Mouse (Mus musculus) forebrain, embryonic 10.5 days (tissue): ENCODE results near the gene Prx. TPM values are rescaled to one million over a fixed set of nuclear protein-coding genes. Genes with fewer than 3 reads are reported as not detected.
A peak's percentile ranks its signal among the peaks of the same experiment; 100 is the strongest.

Experiments
- DNase-seq: peaks from one replicate; pipeline ENCODE4 v3.0.0-alpha.2; 2017; ENCODE audit warnings: low spot score; ENCODE audit errors: extremely low spot score
- H3K27ac ChIP-seq: fragments of 300-500 bp; sonication (generic); 2 replicates; pipeline ENCODE4 v1.5.1; 2016; ENCODE audit warnings: mild to moderate bottlenecking
- H3K27me3 ChIP-seq: fragments of 300-500 bp; sonication (generic); 2 replicates; pipeline ENCODE4 v1.6.1; 2016; ENCODE audit warnings: mild to moderate bottlenecking; ENCODE audit not compliant: poor library complexity, severe bottlenecking
- H3K36me3 ChIP-seq: fragments of 300-500 bp; sonication (generic); replicated peaks from 2 replicates; pipeline ENCODE4 v1.6.1; 2016; ENCODE audit warnings: mild to moderate bottlenecking, moderate library complexity
- H3K4me1 ChIP-seq: fragments of 300-500 bp; sonication (generic); 2 replicates; pipeline ENCODE4 v1.6.1; 2016
- H3K4me3 ChIP-seq: fragments of 300-500 bp; sonication (generic); 2 replicates; pipeline ENCODE4 v1.5.1; 2016; ENCODE audit warnings: mild to moderate bottlenecking, moderate library complexity
- H3K9me3 ChIP-seq: fragments of 300-500 bp; sonication (generic); 2 replicates; pipeline ENCODE4 v1.6.1; 2016; ENCODE audit warnings: mild to moderate bottlenecking, moderate library complexity
- WGBS: fragments of 180-500 bp; shearing (Covaris S2); methylation state at CpG from one replicate; pipeline ENCODE4 v1.1.7; 2016; 5-methylcytosine and 5-hydroxymethylcytosine counted together
- polyA plus RNA-seq: library from polyadenylated mRNA; unstranded; fragments of >200 nt; fragmentation: Nextera tagmentation; extraction: Ambion mirVana; gene quantifications from 2 replicates; pipeline ENCODE4 v1.2.1, GENCODE M21; 2016

The Prx gene
- polyA plus RNA-seq, 1 experiment from 2014 or later, result 3.1 TPM

DNA sequence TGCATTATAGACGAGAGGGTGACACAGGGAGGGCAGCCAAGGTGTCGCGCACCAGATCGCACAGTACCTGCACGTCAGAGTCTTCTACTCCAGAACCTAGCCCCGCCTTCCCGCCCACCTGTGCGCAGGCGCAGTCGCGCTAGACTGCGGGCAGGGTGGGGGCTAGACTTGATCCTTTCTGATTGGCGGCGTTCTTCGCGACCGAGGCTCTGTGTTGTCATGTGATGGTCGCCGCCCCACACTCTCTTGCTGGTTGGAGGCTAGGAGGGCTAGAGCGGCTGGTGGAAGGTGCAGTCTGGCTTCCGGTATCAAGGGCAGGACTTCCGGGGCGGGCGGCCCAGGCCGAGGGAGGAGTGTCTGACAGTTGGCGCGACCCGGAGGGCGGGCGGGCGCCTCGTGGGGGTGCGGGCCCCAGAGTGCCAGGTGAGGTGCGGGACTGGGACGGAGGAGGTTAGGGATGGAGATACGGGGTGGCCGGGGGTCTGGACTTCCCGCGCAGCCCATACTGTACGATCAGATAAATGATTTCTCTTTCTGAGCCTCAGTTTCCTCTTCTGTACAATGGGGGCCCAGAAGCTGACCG lies 53.9 kb downstream of the Prx start, which contains the start of the genes Pld3 and 2310022A10Rik:
Gene Pld3 (minus strand): TSS at position 288 of the 583 bp plus-strand sequence.
Gene 2310022A10Rik (plus strand): TSS at position 303 of the 583 bp plus-strand sequence.
- WGBS, result under 1% methylated on average over 41 of the region's 41 CpGs
- H3K9me3 ChIP-seq, result no peaks in the 10 kb centered on the region
- peaks cover 19% of the 10 kb centered on the region for H3K36me3 ChIP-seq
- DNase-seq, result peak; percentile 98
- peaks cover 28% of the 10 kb centered on the region for H3K4me1 ChIP-seq
- peak within 1 kb of the TSS; percentile 82 for H3K4me3 ChIP-seq
- no peaks in the 10 kb centered on the region for H3K27me3 ChIP-seq
- peak within 1 kb of the TSS; percentile 85 for H3K27ac ChIP-seq

GRCm38 (mm10) chr7:27560291-27560887 lies 61.3 kb downstream of the Prx start:
- no peaks in the 10 kb centered on the region for H3K27me3 ChIP-seq
- no peaks in the 10 kb centered on the region for H3K9me3 ChIP-seq
- peaks cover 83% of the 10 kb centered on the region for H3K36me3 ChIP-seq
- no peak overlapping the region for H3K4me3 ChIP-seq
- peaks cover 4% of the 10 kb centered on the region; the same call in 1 of the 2 replicates for H3K4me1 ChIP-seq
- WGBS, result 85% methylated on average over 8 of the region's 8 CpGs
- DNase-seq, result no peak
- no peak overlapping the region for H3K27ac ChIP-seq

DNA sequence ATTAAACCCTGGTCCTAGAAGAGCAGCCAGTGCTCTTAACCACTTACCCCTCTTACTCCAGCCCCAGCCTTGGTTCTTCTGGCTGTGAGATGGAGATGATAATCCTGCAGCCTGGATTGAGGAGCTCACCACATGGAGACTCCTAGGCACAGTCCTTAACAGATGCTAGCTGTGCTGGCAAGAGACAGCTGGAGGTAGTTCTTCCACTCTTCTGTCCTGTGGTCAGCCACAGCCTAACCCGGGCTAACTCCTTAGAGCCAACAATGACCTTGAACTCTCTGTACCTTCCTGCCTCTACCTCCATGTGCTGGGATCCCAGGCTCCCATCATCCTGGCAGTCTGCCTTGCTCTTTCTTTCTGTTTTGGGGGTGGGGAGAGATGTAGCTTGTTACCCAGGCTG lies 61.9 kb downstream of the Prx start:
- peaks cover 4% of the 10 kb centered on the region; the same call in 1 of the 2 replicates for H3K4me1 ChIP-seq
- DNase-seq, result no peak
- WGBS, result 86% methylated on average over 1 of the region's 1 CpGs
- no peak overlapping the region for H3K27ac ChIP-seq
- no peaks in the 10 kb centered on the region for H3K27me3 ChIP-seq
- no peaks in the 10 kb centered on the region for H3K9me3 ChIP-seq
- H3K36me3 ChIP-seq, result peaks cover 83% of the 10 kb centered on the region
- H3K4me3 ChIP-seq, result no peak overlapping the region

Other genes with a start within 250 kb of the Prx start
- gene Numbl, start 240.9 kb upstream of the Prx start, polyA plus RNA-seq, result 13.6 and 15.6 TPM in 2 replicates
- 8.5 and 11.1 TPM in 2 replicates for gene Ltbp4, start 161.6 kb upstream of the Prx start, polyA plus RNA-seq
- gene Shkbp1, start 143.3 kb upstream of the Prx start, polyA plus RNA-seq, result 62.4 and 67.7 TPM in 2 replicates
- gene Gm20479, start 141.9 kb upstream of the Prx start, polyA plus RNA-seq, result 1.4 TPM in 1 of 2 replicates, not detected in the other
- gene Sptbn4, start 51.6 kb upstream of the Prx start, polyA plus RNA-seq, result 0.20 and 0.37 TPM in 2 replicates
- 34.8 and 45.5 TPM in 2 replicates for gene Blvrb, start 51.3 kb upstream of the Prx start, polyA plus RNA-seq
- gene Sertad3, start 25.6 kb upstream of the Prx start, polyA plus RNA-seq, result 21.7 and 24.8 TPM in 2 replicates
- gene Sertad1, start 12.4 kb upstream of the Prx start, polyA plus RNA-seq, result 17.7 and 18.6 TPM in 2 replicates
- gene Hipk4, start 23.9 kb downstream of the Prx start, polyA plus RNA-seq, result 0.41 and 0.63 TPM in 2 replicates
- gene Pld3, start 53.9 kb downstream of the Prx start, polyA plus RNA-seq, result 41.9 and 42.0 TPM in 2 replicates
- 38.8 and 39.3 TPM in 2 replicates for gene 2310022A10Rik, start 53.9 kb downstream of the Prx start, polyA plus RNA-seq
- gene Akt2, start 92.2 kb downstream of the Prx start, polyA plus RNA-seq, result 73.3 and 78.8 TPM in 2 replicates
- gene Ttc9b, start 154.6 kb downstream of the Prx start, polyA plus RNA-seq, result 2.8 and 3.7 TPM in 2 replicates
- gene Map3k10, start 175.3 kb downstream of the Prx start, polyA plus RNA-seq, result 7.9 and 8.3 TPM in 2 replicates
- gene Zfp607b, start 190.0 kb downstream of the Prx start, polyA plus RNA-seq, result 6.7 and 7.6 TPM in 2 replicates
- gene Zfp60, start 232.1 kb downstream of the Prx start, polyA plus RNA-seq, result 70.8 and 76.5 TPM in 2 replicates